9 mouse cellular contexts compared by ENCODE assay signal in genomic region chr4:119430678-119431077, GRCm38 (mm10). TPM values are rescaled to one million over a fixed set of nuclear protein-coding genes. Genes with fewer than 3 reads are reported as not detected.
DNase-seq lines count a peak whose midpoint lies in the region; ATAC-seq and TF ChIP-seq lines count a peak whose summit lies in the region.
"Had no signal": no experiment of that assay in that cellular context is flagged by ENCODE, and none has a peak within 500 bp of the region (broad histone marks: within the 10 kb centered on the region; RNA-seq: fewer than 3 reads in every experiment).

No protein-coding gene starts in this region.

- 26% methylated on average over 5 of the region's 5 CpGs for WGBS in forebrain, embryonic 11.5 days
- WGBS in forebrain, embryonic 10.5 days = 31% methylated on average over 5 of the region's 5 CpGs
- 20% methylated on average over 5 of the region's 5 CpGs for WGBS in embryonic facial prominence, embryonic 14.5 days
- WGBS in kidney, adult 2 months = 16% methylated on average over 5 of the region's 5 CpGs
- 21% methylated on average over 5 of the region's 5 CpGs for WGBS in lung, embryonic 16.5 days

- no peaks in the 10 kb centered on the region for H3K4me1 ChIP-seq in forebrain, embryonic 11.5 days (replicated peaks; ENCODE audit: control insufficient read depth, insufficient read depth, low read length)
- H3K4me1 ChIP-seq in forebrain, embryonic 10.5 days = no peaks in the 10 kb centered on the region
- H3K4me1 ChIP-seq in embryonic facial prominence, embryonic 14.5 days (ENCODE audit: control insufficient read depth, insufficient read depth, low read length) = no peaks in the 10 kb centered on the region
- H3K4me1 ChIP-seq in kidney, adult 2 months (ENCODE audit: control insufficient read depth, insufficient read depth, low read length) = peaks cover 7% of the 10 kb centered on the region; the same call in 1 of the 2 replicates
- H3K4me1 ChIP-seq in lung, embryonic 16.5 days (replicated peaks; ENCODE audit: control insufficient read depth, insufficient read depth, low read length) = no peaks in the 10 kb centered on the region

- no peak overlapping the region for H3K4me2 ChIP-seq in forebrain, embryonic 11.5 days (ENCODE audit: low read depth, low read length, severe bottlenecking)
- H3K4me2 ChIP-seq in embryonic facial prominence, embryonic 14.5 days (ENCODE audit: low read depth, low read length) = no peak overlapping the region
- no peak overlapping the region; the same call in 1 of the 2 replicates for H3K4me2 ChIP-seq in lung, embryonic 16.5 days (ENCODE audit: low read depth, low read length)

- ATAC-seq in forebrain, embryonic 11.5 days (replicated peaks; ENCODE audit: low FRiP score) = no peak; the same call in 1 of the 2 replicates
- ATAC-seq in embryonic facial prominence, embryonic 14.5 days (ENCODE audit: low read depth) = 0 out of 2 replicates have a peak, but pooled peaks have one; percentile 44
- ATAC-seq in lung, embryonic 16.5 days (ENCODE audit: low read depth) = peak; percentile 62; the same call in 1 of the 2 replicates

- TF ChIP-seq POLR2A in kidney, adult 2 months (IDR thresholded peaks at IDR 0.05; ENCODE audit: low read depth, low read length) = no peak

- peak; percentile 83 for TF ChIP-seq CTCF in kidney, adult 2 months (conservative IDR thresholded peaks at IDR 0.05; ENCODE audit: insufficient read depth, insufficient read length, low read depth, low read length)

- no peaks in the 10 kb centered on the region for H3K9me3 ChIP-seq in forebrain, embryonic 11.5 days (ENCODE audit: control insufficient read depth, low read length)
- H3K9me3 ChIP-seq in forebrain, embryonic 10.5 days = no peaks in the 10 kb centered on the region
- H3K9me3 ChIP-seq in embryonic facial prominence, embryonic 14.5 days (ENCODE audit: control insufficient read depth, low read length) = peaks cover 2% of the 10 kb centered on the region
- H3K9me3 ChIP-seq in lung, embryonic 16.5 days (ENCODE audit: control insufficient read depth, low read length) = peaks cover 2% of the 10 kb centered on the region; the same call in 1 of the 2 replicates

- H3K9ac ChIP-seq in forebrain, embryonic 11.5 days (ENCODE audit: low read length) = no peak overlapping the region
- H3K9ac ChIP-seq in embryonic facial prominence, embryonic 14.5 days (ENCODE audit: low read depth, low read length) = no peak overlapping the region
- H3K9ac ChIP-seq in lung, embryonic 16.5 days (ENCODE audit: low read length) = no peak overlapping the region

- H3K27me3 ChIP-seq in forebrain, embryonic 11.5 days (ENCODE audit: control insufficient read depth, insufficient read depth, low read length) = no peaks in the 10 kb centered on the region
- peaks cover 4% of the 10 kb centered on the region; the same call in 1 of the 2 replicates for H3K27me3 ChIP-seq in forebrain, embryonic 10.5 days (ENCODE audit: poor library complexity, severe bottlenecking)
- no peaks in the 10 kb centered on the region for H3K27me3 ChIP-seq in embryonic facial prominence, embryonic 14.5 days (replicated peaks; ENCODE audit: control insufficient read depth, insufficient read depth, low read length)
- no peaks in the 10 kb centered on the region for H3K27me3 ChIP-seq in kidney, adult 2 months (replicated peaks; ENCODE audit: control insufficient read depth, insufficient read depth, low read length)
- H3K27me3 ChIP-seq in lung, embryonic 16.5 days (ENCODE audit: control insufficient read depth, insufficient read depth, low read depth, low read length) = no peaks in the 10 kb centered on the region; the same call in 1 of the 2 replicates

- H3K27ac ChIP-seq in forebrain, embryonic 11.5 days (ENCODE audit: low read depth, low read length) = no peak overlapping the region
- no peak overlapping the region for H3K27ac ChIP-seq in forebrain, embryonic 10.5 days
- no peak overlapping the region for H3K27ac ChIP-seq in embryonic facial prominence, embryonic 14.5 days (replicated peaks; ENCODE audit: low read depth, low read length)
- H3K27ac ChIP-seq in kidney, adult 2 months (ENCODE audit: insufficient read depth, low read depth, low read length) = no peak overlapping the region
- H3K27ac ChIP-seq in lung, embryonic 16.5 days (ENCODE audit: low read length) = no peak overlapping the region

- no peak overlapping the region for H3K4me3 ChIP-seq in forebrain, embryonic 11.5 days (ENCODE audit: low read depth, low read length)
- no peak overlapping the region for H3K4me3 ChIP-seq in forebrain, embryonic 10.5 days
- H3K4me3 ChIP-seq in embryonic facial prominence, embryonic 14.5 days (ENCODE audit: low read depth, low read length) = no peak overlapping the region
- H3K4me3 ChIP-seq in kidney, adult 2 months (ENCODE audit: insufficient read depth, low read depth, low read length) = no peak overlapping the region
- no peak overlapping the region for H3K4me3 ChIP-seq in lung, embryonic 16.5 days (ENCODE audit: low read length)

- no peaks in the 10 kb centered on the region for H3K36me3 ChIP-seq in forebrain, embryonic 11.5 days (ENCODE audit: control insufficient read depth, insufficient read depth, low read length)
- H3K36me3 ChIP-seq in forebrain, embryonic 10.5 days (replicated peaks) = no peaks in the 10 kb centered on the region
- no peaks in the 10 kb centered on the region for H3K36me3 ChIP-seq in embryonic facial prominence, embryonic 14.5 days (ENCODE audit: control insufficient read depth, insufficient read depth, low read length)
- H3K36me3 ChIP-seq in kidney, adult 2 months (ENCODE audit: control insufficient read depth, insufficient read depth, low read length) = no peaks in the 10 kb centered on the region
- H3K36me3 ChIP-seq in lung, embryonic 16.5 days (ENCODE audit: control insufficient read depth, insufficient read depth, low read length) = no peaks in the 10 kb centered on the region

- DNase-seq in forebrain, embryonic 11.5 days (ENCODE audit: low spot score) = peak; percentile 57
- DNase-seq in forebrain, embryonic 10.5 days (ENCODE audit: extremely low spot score, low spot score) = no peak
- DNase-seq in urinary bladder, postnatal 14 days (ENCODE audit: low spot score) = peak; percentile 61
- DNase-seq in urinary bladder, postnatal 10 days (ENCODE audit: low spot score) = no peak
- DNase-seq in embryonic facial prominence, embryonic 14.5 days (ENCODE audit: low spot score) = peak; percentile 32
- DNase-seq in kidney, adult 2 months = peak; percentile 73
- peak; percentile 44 to 56 for DNase-seq in spleen, postnatal 36 days (ENCODE audit: low spot score in 2 of 2)

RNA-seq across cellular contexts. Expression of gene Zmynd12, which starts 8.1 kb away (rescaled TPM):
- not detected in 2 replicates for polyA plus RNA-seq in forebrain, embryonic 11.5 days (2014; fragmentation: Nextera tagmentation; extraction: Ambion mirVana)
- 0.25 and 0.31 TPM in 2 replicates for polyA plus RNA-seq in forebrain, embryonic 10.5 days (2016; fragmentation: Nextera tagmentation; extraction: Ambion mirVana)
- polyA plus RNA-seq in embryonic facial prominence, embryonic 14.5 days (2014; fragmentation: Nextera tagmentation; extraction: Ambion mirVana) = 0.90 TPM in 1 of 2 replicates, not detected in the other
- 1.9 and 3.5 TPM in 2 replicates for polyA plus RNA-seq in kidney, adult 2 months (2012; rRNA removed)
- 2.0 and 2.1 TPM in 2 replicates for polyA plus RNA-seq in lung, embryonic 16.5 days (2015; fragmentation: Nextera tagmentation; extraction: Ambion mirVana)
- polyA plus RNA-seq: neural tube, embryonic 11.5 days had no signal

RNA-seq across cellular contexts. Expression of gene Ppcs, which starts 8.5 kb away (rescaled TPM):
- polyA plus RNA-seq in forebrain, embryonic 11.5 days (2014; fragmentation: Nextera tagmentation; extraction: Ambion mirVana) = 19.5 and 19.9 TPM in 2 replicates
- polyA plus RNA-seq in forebrain, embryonic 10.5 days (2016; fragmentation: Nextera tagmentation; extraction: Ambion mirVana) = 30.2 and 31.4 TPM in 2 replicates
- 22.1 and 30.3 TPM in 2 replicates for polyA plus RNA-seq in embryonic facial prominence, embryonic 14.5 days (2014; fragmentation: Nextera tagmentation; extraction: Ambion mirVana)
- 27.8 and 28.5 TPM in 2 replicates for polyA plus RNA-seq in kidney, adult 2 months (2012; rRNA removed)
- 31.5 and 33.9 TPM in 2 replicates for polyA plus RNA-seq in lung, embryonic 16.5 days (2015; fragmentation: Nextera tagmentation; extraction: Ambion mirVana)

RNA-seq across cellular contexts. Expression of gene Ccdc30, which starts 15.4 kb away (rescaled TPM):
- 10.2 and 11.0 TPM in 2 replicates for polyA plus RNA-seq in forebrain, embryonic 11.5 days (2014; fragmentation: Nextera tagmentation; extraction: Ambion mirVana)
- 7.0 and 8.1 TPM in 2 replicates for polyA plus RNA-seq in forebrain, embryonic 10.5 days (2016; fragmentation: Nextera tagmentation; extraction: Ambion mirVana)
- 5.5 and 5.7 TPM in 2 replicates for polyA plus RNA-seq in embryonic facial prominence, embryonic 14.5 days (2014; fragmentation: Nextera tagmentation; extraction: Ambion mirVana)
- 2.0 and 2.9 TPM in 2 replicates for polyA plus RNA-seq in kidney, adult 2 months (2012; rRNA removed)
- 6.1 and 9.3 TPM in 2 replicates for polyA plus RNA-seq in lung, embryonic 16.5 days (2015; fragmentation: Nextera tagmentation; extraction: Ambion mirVana)

Comparison
In these comparisons a context has a peak if more than half of its experiments do, and no peak if none do; other contexts are left out.
1. DNase-seq: peak in forebrain, embryonic 11.5 days (single experiment), urinary bladder, postnatal 14 days (single experiment), embryonic facial prominence, embryonic 14.5 days (single experiment), kidney, adult 2 months (single experiment) and spleen, postnatal 36 days (2 of 2); none in forebrain, embryonic 10.5 days (single experiment) and urinary bladder, postnatal 10 days (single experiment).